Mouse (Mus musculus) liver, postnatal 0 days (tissue): ENCODE data around the gene Zdhhc14.

Experiments used
- CTCF ChIP-seq: sonication (generic); IDR thresholded peaks from 2 replicates; pipeline ENCODE4 v1.5.1; 2016; ENCODE audit warnings: antibody characterized with exemption, low read depth
- EP300 ChIP-seq: IDR thresholded peaks from 2 replicates; pipeline ENCODE4 v1.6.1; 2016; ENCODE audit warnings: antibody characterized with exemption, low read depth, mild to moderate bottlenecking

DNA sequence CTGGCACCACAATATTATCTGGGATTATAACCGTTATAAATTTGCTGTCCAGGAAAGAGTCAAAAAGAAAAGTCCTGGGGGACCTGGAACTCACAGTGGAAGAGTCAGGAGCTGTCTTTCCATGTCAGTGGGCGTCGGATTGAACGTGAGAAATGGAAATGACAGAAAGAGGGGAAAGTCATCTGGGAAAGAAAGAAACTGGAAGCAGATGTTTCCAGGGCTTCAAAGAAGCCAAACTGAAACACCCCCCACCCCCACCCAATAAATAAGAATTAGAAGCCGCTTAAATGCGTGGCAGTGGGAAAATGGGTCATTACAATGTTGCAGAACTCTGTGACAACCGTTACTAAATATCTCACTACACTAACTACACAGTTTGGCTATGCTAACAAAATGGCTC is 176.6 kb downstream of the Zdhhc14 start:
- TF ChIP-seq CTCF (no peak), EP300 (no peak)
